Comparison of ENCODE assay signal across 31 mouse cellular contexts in the genomic region with DNA sequence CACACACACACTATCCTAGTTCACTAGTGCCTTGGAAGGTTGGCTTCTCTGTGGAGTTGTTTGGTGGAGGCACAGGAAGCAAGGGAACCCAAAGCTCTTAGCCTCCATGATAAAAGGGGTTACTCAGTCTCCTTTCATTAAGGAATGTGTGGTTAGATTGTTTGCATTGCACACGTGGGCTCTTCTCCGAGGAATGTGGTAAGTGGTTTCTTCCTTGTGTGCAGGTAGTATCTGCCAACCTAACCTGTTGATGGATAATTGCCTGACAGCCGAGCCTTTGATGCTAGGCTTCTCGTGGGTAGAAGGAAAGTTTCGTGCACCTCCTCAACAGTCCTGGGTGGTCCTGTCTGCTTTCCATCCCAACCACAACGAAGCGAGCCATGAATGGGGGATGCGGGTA.
DNase-seq lines count a peak whose midpoint lies in the region; ATAC-seq and TF ChIP-seq lines count a peak whose summit lies in the region.
"Had no signal": no experiment of that assay in that cellular context is flagged by ENCODE, and none has a peak within 500 bp of the region (broad histone marks: within the 10 kb centered on the region; RNA-seq: fewer than 3 reads in every experiment).

No protein-coding gene starts in this region.

- ATAC-seq in lung, embryonic 15.5 days (ENCODE audit: borderline replicate concordance, extremely low read depth, low FRiP score, low TSS enrichment) = peak; percentile 42; the same call in 1 of the 2 replicates
- ATAC-seq in midbrain, embryonic 11.5 days (ENCODE audit: low FRiP score) = no peak
- no peak for ATAC-seq in midbrain, embryonic 15.5 days (replicated peaks)
- ATAC-seq: forebrain, embryonic 13.5 days; forebrain, embryonic 16.5 days; hindbrain, embryonic 16.5 days; intestine, embryonic 15.5 days; Patski had no signal

- H3K27ac ChIP-seq in lung, embryonic 15.5 days = no peak overlapping the region
- H3K27ac ChIP-seq in midbrain, embryonic 11.5 days (ENCODE audit: low read depth, low read length) = no peak overlapping the region
- H3K27ac ChIP-seq in midbrain, embryonic 15.5 days = no peak overlapping the region
- no peak overlapping the region for H3K27ac ChIP-seq in cerebellum, adult 2 months (ENCODE audit: insufficient read depth, low read length)
- H3K27ac ChIP-seq: forebrain, embryonic 10.5 days; forebrain, embryonic 13.5 days; gastrocnemius, adult 2 months; heart, embryonic 15.5 days; intestine, embryonic 15.5 days had no signal

- no peaks in the 10 kb centered on the region for H3K27me3 ChIP-seq in lung, embryonic 15.5 days
- H3K27me3 ChIP-seq in midbrain, embryonic 11.5 days (ENCODE audit: control insufficient read depth, insufficient read depth, low read length) = no peaks in the 10 kb centered on the region
- H3K27me3 ChIP-seq in midbrain, embryonic 15.5 days (replicated peaks) = no peaks in the 10 kb centered on the region
- no peaks in the 10 kb centered on the region for H3K27me3 ChIP-seq in cerebellum, adult 2 months (ENCODE audit: control insufficient read depth, insufficient read depth, low read length)
- H3K27me3 ChIP-seq: CH12.LX; embryonic facial prominence, embryonic 13.5 days; hindbrain, embryonic 13.5 days; intestine, embryonic 15.5 days; Patski had no signal

- H3K36me3 ChIP-seq in lung, embryonic 15.5 days = no peaks in the 10 kb centered on the region
- no peaks in the 10 kb centered on the region for H3K36me3 ChIP-seq in midbrain, embryonic 11.5 days (ENCODE audit: control insufficient read depth, insufficient read depth, low read length)
- no peaks in the 10 kb centered on the region for H3K36me3 ChIP-seq in midbrain, embryonic 15.5 days (replicated peaks)
- H3K36me3 ChIP-seq: embryonic facial prominence, embryonic 13.5 days; forebrain, embryonic 10.5 days; G1E; heart, embryonic 12.5 days; heart, embryonic 15.5 days; hindbrain, embryonic 10.5 days; hindbrain, embryonic 13.5 days; intestine, embryonic 15.5 days had no signal

- peak; percentile 13 for DNase-seq in embryo, embryonic 11 days
- no peak for DNase-seq in embryo, embryonic 10.5 days (ENCODE audit: low spot score)
- DNase-seq in lung, postnatal 25 days (ENCODE audit: low spot score) = no peak
- peak; percentile 75 for DNase-seq in midbrain, embryonic 11.5 days (ENCODE audit: low spot score, missing footprints)
- DNase-seq in cerebellum, adult 2 months = no peak
- DNase-seq: adrenal gland, postnatal 10 days; adrenal gland, postnatal 36 days; B cell, adult 2 months; cerebellum, adult 11 months; cerebellum, adult 8-10 months; cerebellum, postnatal 10 days; cerebellum, postnatal 36 days; gastrocnemius, adult 2 months; gastrocnemius, postnatal 14 days; heart, postnatal 10 days; heart, postnatal 36 days had no signal

- no peak for TF ChIP-seq POLR2A in cerebellum, adult 2 months (IDR thresholded peaks at IDR 0.05; ENCODE audit: borderline replicate concordance, insufficient read depth, low read length)

- no peak overlapping the region for H3K4me3 ChIP-seq in lung, embryonic 15.5 days
- no peak overlapping the region for H3K4me3 ChIP-seq in midbrain, embryonic 11.5 days (ENCODE audit: low read depth, low read length)
- H3K4me3 ChIP-seq in midbrain, embryonic 15.5 days = no peak overlapping the region
- H3K4me3 ChIP-seq in cerebellum, adult 2 months (replicated peaks; ENCODE audit: insufficient read depth, low read depth, low read length) = no peak overlapping the region
- H3K4me3 ChIP-seq: embryonic facial prominence, embryonic 13.5 days; forebrain, embryonic 10.5 days; forebrain, embryonic 13.5 days; gastrocnemius, adult 2 months; heart, embryonic 12.5 days; heart, embryonic 15.5 days; hindbrain, embryonic 10.5 days; hindbrain, embryonic 13.5 days; intestine, embryonic 15.5 days had no signal

- no peak for TF ChIP-seq CTCF in cerebellum, adult 2 months (IDR thresholded peaks at IDR 0.05; ENCODE audit: borderline replicate concordance, insufficient read depth, low read depth, low read length)

- H3K4me2 ChIP-seq in lung, embryonic 15.5 days = no peak overlapping the region
- H3K4me2 ChIP-seq in midbrain, embryonic 11.5 days = no peak overlapping the region
- no peak overlapping the region for H3K4me2 ChIP-seq in midbrain, embryonic 15.5 days
- H3K4me2 ChIP-seq: embryonic facial prominence, embryonic 13.5 days; forebrain, embryonic 13.5 days; heart, embryonic 12.5 days; heart, embryonic 15.5 days; hindbrain, embryonic 13.5 days; intestine, embryonic 15.5 days had no signal

- no peaks in the 10 kb centered on the region for H3K9me3 ChIP-seq in lung, embryonic 15.5 days
- no peaks in the 10 kb centered on the region for H3K9me3 ChIP-seq in midbrain, embryonic 11.5 days (ENCODE audit: control insufficient read depth, low read length)
- no peaks in the 10 kb centered on the region for H3K9me3 ChIP-seq in midbrain, embryonic 15.5 days
- H3K9me3 ChIP-seq: embryonic facial prominence, embryonic 13.5 days; forebrain, embryonic 10.5 days; forebrain, embryonic 13.5 days; heart, embryonic 12.5 days; heart, embryonic 15.5 days; hindbrain, embryonic 10.5 days; hindbrain, embryonic 13.5 days; intestine, embryonic 15.5 days had no signal

- H3K4me1 ChIP-seq in lung, embryonic 15.5 days = peaks cover 21% of the 10 kb centered on the region
- H3K4me1 ChIP-seq in midbrain, embryonic 11.5 days (ENCODE audit: control insufficient read depth, insufficient read depth, low read length) = no peaks in the 10 kb centered on the region
- no peaks in the 10 kb centered on the region for H3K4me1 ChIP-seq in midbrain, embryonic 15.5 days
- no peaks in the 10 kb centered on the region for H3K4me1 ChIP-seq in cerebellum, adult 2 months (ENCODE audit: control insufficient read depth, insufficient read depth, low read length)
- H3K4me1 ChIP-seq: forebrain, embryonic 10.5 days; forebrain, embryonic 13.5 days; intestine, embryonic 15.5 days had no signal

- H3K9ac ChIP-seq in lung, embryonic 15.5 days = no peak overlapping the region
- no peak overlapping the region for H3K9ac ChIP-seq in midbrain, embryonic 11.5 days (ENCODE audit: low read length)
- H3K9ac ChIP-seq in midbrain, embryonic 15.5 days = no peak overlapping the region
- H3K9ac ChIP-seq: embryonic facial prominence, embryonic 13.5 days; forebrain, embryonic 13.5 days; heart, embryonic 12.5 days; heart, embryonic 15.5 days; hindbrain, embryonic 13.5 days; intestine, embryonic 15.5 days had no signal

- 15% methylated on average over 8 of the region's 8 CpGs for WGBS in lung, embryonic 15.5 days
- 80% methylated on average over 8 of the region's 8 CpGs for WGBS in midbrain, embryonic 11.5 days
- WGBS in midbrain, embryonic 15.5 days = 79% methylated on average over 8 of the region's 8 CpGs
- 75% methylated on average over 8 of the region's 8 CpGs for WGBS in cerebellum, adult 2 months

Comparison
In these comparisons a context has a peak if more than half of its experiments do, and no peak if none do; other contexts are left out.
1. DNase-seq: peak in embryo, embryonic 11 days (single experiment) and midbrain, embryonic 11.5 days (single experiment); none in embryo, embryonic 10.5 days (single experiment), lung, postnatal 25 days (single experiment) and cerebellum, adult 2 months (0 of 2).